ENCODE assay signal across 8 mouse cellular contexts in the genomic region with DNA sequence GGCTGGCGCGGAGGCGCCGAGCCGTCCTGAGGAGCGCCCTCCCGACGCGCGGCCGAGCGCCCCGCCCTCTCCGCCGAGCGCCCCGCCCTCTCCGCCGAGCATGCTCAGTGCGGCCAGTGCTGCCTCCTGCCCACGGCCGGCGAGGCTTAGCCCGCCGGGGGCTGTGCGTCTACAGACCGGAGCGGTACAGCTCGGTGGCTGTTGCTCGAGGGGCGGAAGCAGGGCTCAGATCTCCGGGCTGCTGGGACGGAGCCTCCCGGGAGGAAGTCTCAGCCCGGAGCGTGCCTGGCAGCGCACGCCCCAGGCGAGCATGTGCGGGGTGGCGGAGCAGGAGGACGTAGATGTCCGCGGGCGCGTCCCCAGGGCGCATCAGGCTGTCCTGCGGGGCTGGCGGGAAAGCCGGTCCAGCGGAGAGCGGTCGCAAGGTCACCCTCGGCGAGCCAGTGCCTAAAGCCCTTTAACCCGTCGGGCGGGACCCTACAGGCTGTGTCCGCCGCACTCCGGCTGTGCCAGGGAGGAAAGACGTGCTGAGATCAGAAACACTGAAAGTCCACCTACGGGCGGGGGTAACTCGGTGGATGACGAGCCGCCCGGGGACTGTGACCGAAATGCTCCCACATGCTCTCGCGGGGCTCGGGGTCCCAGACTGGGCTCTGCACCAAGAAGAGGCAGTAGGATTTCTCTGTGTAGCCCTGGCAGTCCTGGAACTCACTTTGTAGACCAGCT. TPM values are rescaled to one million over a fixed set of nuclear protein-coding genes. Genes with fewer than 3 reads are reported as not detected.
DNase-seq lines count a peak whose midpoint lies in the region; ATAC-seq lines count a peak whose summit lies in the region.

No protein-coding gene starts in this region.

- peak overlapping the region; percentile 88 for H3K9ac ChIP-seq in intestine, embryonic 16.5 days (ENCODE audit: low read depth, low read length)

- peak overlapping the region; percentile 92 for H3K4me2 ChIP-seq in intestine, embryonic 16.5 days (ENCODE audit: low read depth, low read length)

- WGBS in intestine, embryonic 16.5 days = under 1% methylated on average over 56 of the region's 72 CpGs

- DNase-seq in adrenal gland, adult 8-10 months = peak; percentile 84
- peak; percentile 85 for DNase-seq in embryo, embryonic 11.5 days (ENCODE audit: low read depth, low spot score)
- DNase-seq in gastrocnemius, postnatal 36 days = peak; percentile 86 to 89
- peak; percentile 86 to 91 for DNase-seq in left cerebral cortex, postnatal 25 days (ENCODE audit: low spot score in 2 of 2)
- peak; percentile 91 for DNase-seq in mesoderm, embryonic 11.5 days (ENCODE audit: low read depth, low spot score)
- peak; percentile 93 for DNase-seq in right cerebral cortex, postnatal 25 days
- peak; percentile 82 to 90 for DNase-seq in urinary bladder, postnatal 36 days (ENCODE audit: low spot score in 2 of 2)

- no peaks in the 10 kb centered on the region for H3K36me3 ChIP-seq in intestine, embryonic 16.5 days (ENCODE audit: control insufficient read depth, insufficient read depth, low read length)

- peak overlapping the region; percentile 92 for H3K27ac ChIP-seq in intestine, embryonic 16.5 days (ENCODE audit: low read length)

- ATAC-seq in intestine, embryonic 16.5 days = peak; percentile 99

- H3K27me3 ChIP-seq in intestine, embryonic 16.5 days (replicated peaks; ENCODE audit: control insufficient read depth, insufficient read depth, low read length) = no peaks in the 10 kb centered on the region

- intact Hi-C loops in gastrocnemius, postnatal 36 days (cut with DNase I) = no loop called here
- intact Hi-C loops in left cerebral cortex, postnatal 25 days (cut with DNase I) = loop anchor here (5.0 to 10.0 kb wide), 3 partner anchors 111 to 331 kb away; partner anchors contain the start of gene Tspan5

- no peaks in the 10 kb centered on the region for H3K4me1 ChIP-seq in intestine, embryonic 16.5 days (ENCODE audit: control insufficient read depth, insufficient read depth, low read length)

- H3K4me3 ChIP-seq in intestine, embryonic 16.5 days (ENCODE audit: low read length) = peak overlapping the region; percentile 98

- H3K9me3 ChIP-seq in intestine, embryonic 16.5 days (ENCODE audit: control insufficient read depth, low read length) = no peaks in the 10 kb centered on the region

RNA-seq across cellular contexts. Expression of gene Rap1gds1, which starts 0.5 kb away (rescaled TPM):
- 10 to 100 TPM; 51.3 to 59.7 (median 56.5) TPM for total RNA-seq in adrenal gland, adult 8-10 months (2022)
- 10 to 100 TPM; 37.5 to 43.0 TPM for total RNA-seq in gastrocnemius, postnatal 36 days (2021)
- 42.6 and 44.4 TPM in 2 replicates for polyA plus RNA-seq in intestine, embryonic 16.5 days (2015; fragmentation: Nextera tagmentation; extraction: Ambion mirVana)
- 100 to 1,000 TPM; 260 to 270 TPM for total RNA-seq in left cerebral cortex, postnatal 25 days (2021)

Comparison
In these comparisons a context has a peak if more than half of its experiments do, and no peak if none do; other contexts are left out.
1. Peak in every context shown above with its lines: DNase-seq, ATAC-seq, H3K4me3 ChIP-seq and H3K27ac ChIP-seq.
2. RNA of gene Rap1gds1, which starts 0.5 kb away (total RNA-seq): 260 to 270 TPM in left cerebral cortex, postnatal 25 days; 51.3 to 59.7 TPM in adrenal gland, adult 8-10 months and 37.5 to 43.0 TPM in gastrocnemius, postnatal 36 days; every median in the first group is over 4 times any median in the second.